Mouse (Mus musculus): ENCODE data around the gene Mob4.

Mob4 gene

GRCm38 (mm10) chr1:55182392-55182791 is 51.4 kb downstream of the Mob4 start:
- DNase-seq (ENCODE audit: low spot score in 2 of 2): no peak

- no peak for DNase-seq (ENCODE audit: low spot score in 2 of 2)
Measured at GRCm38 (mm10) chr1:55185718-55186117, 54.7 kb downstream of the Mob4 start.

GRCm38 (mm10) chr1:55186592-55187210 is 55.7 kb downstream of the Mob4 start:
- DNase-seq (ENCODE audit: low spot score in 2 of 2): no peak

GRCm38 (mm10) chr1:55192015-55192414 is 61.0 kb downstream of the Mob4 start:
- no peak for DNase-seq (ENCODE audit: low spot score in 2 of 2)

- no peak for DNase-seq (ENCODE audit: low spot score in 2 of 2)
Measured at GRCm38 (mm10) chr1:55192824-55193223, 61.8 kb downstream of the Mob4 start.

GRCm38 (mm10) chr1:55193316-55193715 is 62.3 kb downstream of the Mob4 start:
- no peak for DNase-seq (ENCODE audit: low spot score in 2 of 2)

GRCm38 (mm10) chr1:55194064-55194915 is 63.3 kb downstream of the Mob4 start:
- no peak for DNase-seq (ENCODE audit: low spot score in 2 of 2)

GRCm38 (mm10) chr1:55195021-55195420 is 64.0 kb downstream of the Mob4 start:
- DNase-seq (ENCODE audit: low spot score in 2 of 2): no peak

- no peak for DNase-seq (ENCODE audit: low spot score in 2 of 2)
Measured at GRCm38 (mm10) chr1:55196327-55197003, 65.4 kb downstream of the Mob4 start.

GRCm38 (mm10) chr1:55198719-55199118 is 67.7 kb downstream of the Mob4 start:
- no peak for DNase-seq (ENCODE audit: low spot score in 2 of 2)

GRCm38 (mm10) chr1:55201850-55202752 is 71.1 kb downstream of the Mob4 start:
- DNase-seq (ENCODE audit: low spot score in 2 of 2): peak in 1 of 2 experiments; percentile 39
